Mouse (Mus musculus) myocyte (in vitro differentiated cells): ENCODE results near the gene Agap1. TPM values are rescaled to one million over a fixed set of nuclear protein-coding genes. Genes with fewer than 3 reads are reported as not detected.
A peak's percentile ranks its signal among the peaks of the same experiment; 100 is the strongest.

Experiments
- H3K27me3 ChIP-seq: one replicate; pipeline ENCODE4 v1.6.1; 2011; ENCODE audit not compliant: control insufficient read depth, insufficient read depth, insufficient read length
- H3K36me3 ChIP-seq: one replicate; pipeline ENCODE4 v1.6.1; 2011; ENCODE audit not compliant: control insufficient read depth, insufficient read depth
- H3K4me2 ChIP-seq: one replicate; pipeline ENCODE4 v1.6.1; 2011; ENCODE audit warnings: low read depth, control low read depth
- H3K4me3 ChIP-seq: one replicate; pipeline ENCODE4 v1.5.1; 2011; ENCODE audit warnings: mild to moderate bottlenecking, control low read depth, moderate library complexity
- H3K79me2 ChIP-seq: one replicate; pipeline ENCODE4 v1.6.1; 2011; ENCODE audit not compliant: control insufficient read depth, insufficient read depth
- H3ac ChIP-seq: one replicate; pipeline ENCODE4 v1.6.1; 2011; ENCODE audit not compliant: control insufficient read depth, insufficient read length
- CEBPB ChIP-seq: IDR thresholded peaks from 2 replicates; pipeline ENCODE4 v1.6.1; 2011; ENCODE audit warnings: mild to moderate bottlenecking, moderate library complexity; ENCODE audit not compliant: poor library complexity, insufficient read depth, severe bottlenecking
- E2F4 ChIP-seq: IDR thresholded peaks from one replicate; pipeline ENCODE4 v1.6.1; 2011; ENCODE audit warnings: mild to moderate bottlenecking, control low read depth, moderate library complexity; ENCODE audit not compliant: insufficient read depth
- MAX ChIP-seq: IDR thresholded peaks from one replicate; pipeline ENCODE4 v1.6.1; 2011; ENCODE audit warnings: low read depth, mild to moderate bottlenecking, control low read depth
- MYOD1 ChIP-seq, 3 experiments: IDR thresholded peaks; one replicate each; pipeline ENCODE4 v1.6.1; 2011; ENCODE audit warnings: control low read depth in 2 of 3, low read depth in 2 of 3, mild to moderate bottlenecking in 2 of 3, moderate library complexity in 1 of 3; ENCODE audit not compliant: insufficient read length in 2 of 3, control insufficient read depth in 1 of 3
- MYOG ChIP-seq, 3 experiments: IDR thresholded peaks; one replicate each; pipeline ENCODE4 v1.6.1; 2011; ENCODE audit warnings: control low read depth in 2 of 3, low read depth in 2 of 3, mild to moderate bottlenecking in 2 of 3; ENCODE audit not compliant: insufficient read length in 2 of 3, control insufficient read depth in 1 of 3, insufficient read depth in 1 of 3
- POLR2A ChIP-seq: IDR thresholded peaks from one replicate; pipeline ENCODE4 v1.6.1; 2011; ENCODE audit warnings: low read depth, mild to moderate bottlenecking, control low read depth, moderate library complexity; ENCODE audit not compliant: insufficient read length
- POLR2AphosphoS2 ChIP-seq: IDR thresholded peaks from one replicate; pipeline ENCODE4 v1.6.1; 2011; ENCODE audit warnings: low read depth, control low read depth; ENCODE audit not compliant: insufficient read length
- REST ChIP-seq: IDR thresholded peaks from one replicate; pipeline ENCODE4 v1.6.1; 2011; ENCODE audit warnings: mild to moderate bottlenecking, control low read depth, moderate library complexity; ENCODE audit not compliant: insufficient read depth, insufficient read length
- SRF ChIP-seq: IDR thresholded peaks from one replicate; pipeline ENCODE4 v1.6.1; 2011; ENCODE audit warnings: low read depth; ENCODE audit not compliant: control insufficient read depth, insufficient read length
- TCF12 ChIP-seq: IDR thresholded peaks from one replicate; pipeline ENCODE4 v1.6.1; 2011; ENCODE audit warnings: mild to moderate bottlenecking, control low read depth; ENCODE audit not compliant: poor library complexity, insufficient read depth, severe bottlenecking
- TCF3 ChIP-seq: IDR thresholded peaks from one replicate; pipeline ENCODE4 v1.6.1; 2011; ENCODE audit warnings: low read depth, control low read depth; ENCODE audit not compliant: insufficient read length
- USF1 ChIP-seq: IDR thresholded peaks from one replicate; pipeline ENCODE4 v1.6.1; 2011; ENCODE audit warnings: low read depth, mild to moderate bottlenecking, control low read depth, moderate library complexity
- polyA plus RNA-seq: library from polyadenylated mRNA; unstranded; fragments of >200 nt; fragmentation: generic; extraction: Trizol; gene quantifications from one replicate; pipeline ENCODE4 v1.2.1, GENCODE M21; 2012; ENCODE audit warnings: missing spikeins

Gene Agap1
- polyA plus RNA-seq, 1 experiment = 48.9 TPM

GRCm38 (mm10) chr1:89416929-89417328 lies 37.7 kb upstream of the Agap1 start:
- H3K36me3 ChIP-seq = no peaks in the 10 kb centered on the region
- peaks cover 6% of the 10 kb centered on the region for H3K27me3 ChIP-seq
- H3K79me2 ChIP-seq = no peaks in the 10 kb centered on the region
- no peak overlapping the region for H3ac ChIP-seq
- H3K4me2 ChIP-seq = no peak overlapping the region
- TF ChIP-seq SRF = no peak
- no peak for TF ChIP-seq E2F4
- no peak for TF ChIP-seq MYOG (IDR thresholded peaks at IDR 0.05; ENCODE audit: control insufficient read depth in 1 of 3, insufficient read depth in 1 of 3, insufficient read length in 2 of 3, low read depth in 2 of 3)
- no peak for TF ChIP-seq MYOD1 (IDR thresholded peaks at IDR 0.05; ENCODE audit: control insufficient read depth in 1 of 3, insufficient read length in 2 of 3, low read depth in 2 of 3)
- no peak for TF ChIP-seq TCF3
- TF ChIP-seq POLR2AphosphoS2 = no peak
- TF ChIP-seq REST = no peak
- TF ChIP-seq TCF12 = no peak
- TF ChIP-seq CEBPB = no peak
- TF ChIP-seq MAX = no peak
- TF ChIP-seq USF1 = no peak
- TF ChIP-seq POLR2A = no peak
- no peak overlapping the region for H3K4me3 ChIP-seq

GRCm38 (mm10) chr1:89420642-89421041 lies 34.0 kb upstream of the Agap1 start:
- Histone ChIP-seq H3K36me3 (no peaks in the 10 kb centered on the region), H3K79me2 (no peaks in the 10 kb centered on the region), H3K4me2 (no peak overlapping the region), H3K4me3 (no peak overlapping the region), H3K27me3 (peaks cover 7% of the 10 kb centered on the region), H3ac (no peak overlapping the region)
- TF ChIP-seq SRF = no peak
- no peak for TF ChIP-seq CEBPB
- TF ChIP-seq MYOG (IDR thresholded peaks at IDR 0.05; ENCODE audit: control insufficient read depth in 1 of 3, insufficient read depth in 1 of 3, insufficient read length in 2 of 3, low read depth in 2 of 3) = no peak
- TF ChIP-seq USF1 = no peak
- TF ChIP-seq POLR2A = no peak
- TF ChIP-seq MAX = no peak
- TF ChIP-seq TCF3 = no peak
- no peak for TF ChIP-seq E2F4
- no peak for TF ChIP-seq TCF12
- no peak for TF ChIP-seq MYOD1 (IDR thresholded peaks at IDR 0.05; ENCODE audit: control insufficient read depth in 1 of 3, insufficient read length in 2 of 3, low read depth in 2 of 3)
- no peak for TF ChIP-seq REST
- no peak for TF ChIP-seq POLR2AphosphoS2

DNA sequence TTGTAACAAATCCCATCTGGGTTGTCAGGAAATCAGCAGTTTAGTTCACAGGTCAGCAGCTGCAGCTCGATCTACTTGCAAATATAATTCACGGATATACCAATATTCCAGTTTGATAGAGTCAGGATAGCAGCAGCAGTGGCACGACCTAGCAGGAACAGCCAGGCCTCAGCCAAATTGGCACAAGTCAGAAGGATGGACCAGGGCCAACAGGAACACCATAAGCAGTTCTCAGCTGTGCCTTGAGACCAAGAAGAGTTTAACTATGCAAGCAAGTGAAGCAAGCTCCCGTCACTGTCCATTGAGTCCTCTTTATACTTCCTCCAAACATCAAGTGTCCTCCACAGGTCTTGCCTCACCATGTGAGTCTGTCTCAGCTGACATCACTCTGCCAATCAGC lies 33.2 kb upstream of the Agap1 start:
- H3K79me2 ChIP-seq = no peaks in the 10 kb centered on the region
- no peak overlapping the region for H3ac ChIP-seq
- H3K4me3 ChIP-seq = no peak overlapping the region
- TF ChIP-seq POLR2A (no peak), POLR2AphosphoS2 (no peak), TCF12 (no peak), TCF3 (no peak), CEBPB (no peak), USF1 (no peak)
- no peak overlapping the region for H3K4me2 ChIP-seq
- peaks cover 7% of the 10 kb centered on the region for H3K27me3 ChIP-seq
- H3K36me3 ChIP-seq = no peaks in the 10 kb centered on the region

GRCm38 (mm10) chr1:89424563-89424962 lies 30.0 kb upstream of the Agap1 start:
- Histone ChIP-seq H3K4me2 (no peak overlapping the region), H3K79me2 (no peaks in the 10 kb centered on the region), H3K27me3 (peaks cover 7% of the 10 kb centered on the region), H3K36me3 (no peaks in the 10 kb centered on the region), H3K4me3 (no peak overlapping the region), H3ac (no peak overlapping the region)
- TF ChIP-seq POLR2AphosphoS2 (no peak), MYOD1 (IDR thresholded peaks at IDR 0.05; ENCODE audit: control insufficient read depth in 1 of 3, insufficient read length in 2 of 3, low read depth in 2 of 3) (peak in 1 of 3 experiments; percentile 22)

DNA sequence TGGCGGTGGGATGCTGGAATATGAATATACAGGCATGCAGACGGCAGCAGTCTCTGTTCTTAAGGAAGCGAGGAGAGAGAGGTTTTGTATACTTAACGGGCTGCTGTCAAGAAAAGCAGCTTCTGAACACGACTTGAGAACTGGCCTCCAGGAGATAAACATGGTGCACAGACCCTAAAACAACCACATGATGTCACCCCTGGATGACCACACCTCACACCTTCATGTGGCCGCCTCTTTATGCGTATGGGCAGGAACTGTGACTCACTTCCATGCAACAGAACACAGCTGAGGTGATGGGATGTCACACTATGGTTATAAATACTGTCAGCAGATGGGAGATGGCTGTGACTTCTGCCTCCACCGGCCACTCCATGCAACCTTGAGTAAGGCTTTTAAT lies 28.5 kb upstream of the Agap1 start:
- H3K4me3 ChIP-seq = no peak overlapping the region
- no peaks in the 10 kb centered on the region for H3K79me2 ChIP-seq
- TF ChIP-seq POLR2AphosphoS2 (no peak), MYOD1 (IDR thresholded peaks at IDR 0.05; ENCODE audit: control insufficient read depth in 1 of 3, insufficient read length in 2 of 3, low read depth in 2 of 3) (no peak), POLR2A (no peak), USF1 (no peak), TCF3 (no peak), TCF12 (no peak), MYOG (IDR thresholded peaks at IDR 0.05; ENCODE audit: control insufficient read depth in 1 of 3, insufficient read depth in 1 of 3, insufficient read length in 2 of 3, low read depth in 2 of 3) (no peak), SRF (no peak), REST (no peak), E2F4 (no peak), MAX (no peak), CEBPB (no peak)
- no peak overlapping the region for H3K4me2 ChIP-seq
- no peak overlapping the region for H3ac ChIP-seq
- H3K27me3 ChIP-seq = peaks cover 7% of the 10 kb centered on the region
- H3K36me3 ChIP-seq = no peaks in the 10 kb centered on the region
